Mouse (Mus musculus) neural tube, embryonic 10.5 days (tissue): ENCODE results near the gene Gm45062.

Source experiments
- DNase-seq: peaks from one replicate; pipeline ENCODE4 v3.0.0-alpha.2; 2017; ENCODE audit warnings: low spot score; ENCODE audit errors: extremely low spot score

The Gm45062 gene

GRCm38 (mm10) chr6:8619582-8620350 lies 360.5 kb downstream of the Gm45062 start:
- no peak for DNase-seq

- DNase-seq: no peak
Observed at GRCm38 (mm10) chr6:8623045-8623444, 363.8 kb downstream of the Gm45062 start.

- DNase-seq: no peak
Observed at GRCm38 (mm10) chr6:8628226-8628625, 369.0 kb downstream of the Gm45062 start.

- no peak for DNase-seq
Observed at GRCm38 (mm10) chr6:8628715-8629267, 369.5 kb downstream of the Gm45062 start.

GRCm38 (mm10) chr6:8630531-8630930 lies 371.3 kb downstream of the Gm45062 start:
- no peak for DNase-seq

GRCm38 (mm10) chr6:8631362-8631761 lies 372.1 kb downstream of the Gm45062 start:
- no peak for DNase-seq

- DNase-seq: no peak
Observed at GRCm38 (mm10) chr6:8631986-8632632, 372.9 kb downstream of the Gm45062 start.

GRCm38 (mm10) chr6:8632701-8633100 lies 373.5 kb downstream of the Gm45062 start:
- DNase-seq: no peak

GRCm38 (mm10) chr6:8638122-8638521 lies 378.9 kb downstream of the Gm45062 start:
- no peak for DNase-seq

- no peak for DNase-seq
Observed at GRCm38 (mm10) chr6:8638899-8639298, 379.6 kb downstream of the Gm45062 start.

- no peak for DNase-seq
Observed at GRCm38 (mm10) chr6:8639526-8639925, 380.3 kb downstream of the Gm45062 start.

- no peak for DNase-seq
Observed at GRCm38 (mm10) chr6:8640863-8641262, 381.6 kb downstream of the Gm45062 start.

GRCm38 (mm10) chr6:8644703-8645102 lies 385.5 kb downstream of the Gm45062 start:
- no peak for DNase-seq

- DNase-seq: no peak
Observed at GRCm38 (mm10) chr6:8645708-8646107, 386.5 kb downstream of the Gm45062 start.
